Mouse (Mus musculus): ENCODE data around the gene Spsb1.

- TF ChIP-seq CTCF (IDR thresholded peaks at IDR 0.05), result no peak
- no peak for TF ChIP-seq EP300 (IDR thresholded peaks at IDR 0.05)
These were observed 83.3 kb downstream of the Spsb1 start for GRCm38 (mm10) chr4:149871582-149871981.

All from lung, postnatal 0 days (tissue).